Mouse (Mus musculus) c-Kit-positive CD71-positive TER-119-positive erythroid progenitor cells, embryonic 14.5 days (primary cell): ENCODE data around the gene Smg6.

ENCODE experiments used
- DNase-seq: peaks from one replicate; pipeline ENCODE4 v3.0.0-alpha.2; 2013; ENCODE audit warnings: low spot score

Gene Smg6

GRCm38 (mm10) chr11:75047736-75048407, 122.2 kb downstream of the Smg6 start:
- DNase-seq, result no peak

GRCm38 (mm10) chr11:75049146-75049545, 123.5 kb downstream of the Smg6 start:
- DNase-seq, result no peak

- no peak for DNase-seq
Observed at GRCm38 (mm10) chr11:75049807-75050206, 124.2 kb downstream of the Smg6 start.

DNA sequence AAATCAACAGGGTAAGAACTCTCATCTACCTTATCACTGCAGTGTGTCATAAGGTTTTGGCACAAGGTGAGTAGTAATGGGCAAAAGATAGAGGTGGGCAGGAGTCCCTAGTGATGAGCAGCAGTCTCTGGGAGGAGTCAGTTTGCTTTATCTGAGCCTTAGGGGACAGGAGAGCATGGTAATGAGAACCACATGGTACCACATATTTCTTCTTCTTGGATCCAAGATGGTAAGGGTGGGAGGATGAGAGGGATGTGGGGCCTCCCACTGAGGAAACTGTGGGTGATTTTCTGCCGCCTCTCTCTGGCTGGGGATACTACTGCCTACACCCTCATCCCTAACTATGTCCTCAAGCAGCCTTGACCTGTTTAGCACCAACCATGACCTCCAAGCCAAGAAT, 125.6 kb downstream of the Smg6 start:
- no peak for DNase-seq

DNA sequence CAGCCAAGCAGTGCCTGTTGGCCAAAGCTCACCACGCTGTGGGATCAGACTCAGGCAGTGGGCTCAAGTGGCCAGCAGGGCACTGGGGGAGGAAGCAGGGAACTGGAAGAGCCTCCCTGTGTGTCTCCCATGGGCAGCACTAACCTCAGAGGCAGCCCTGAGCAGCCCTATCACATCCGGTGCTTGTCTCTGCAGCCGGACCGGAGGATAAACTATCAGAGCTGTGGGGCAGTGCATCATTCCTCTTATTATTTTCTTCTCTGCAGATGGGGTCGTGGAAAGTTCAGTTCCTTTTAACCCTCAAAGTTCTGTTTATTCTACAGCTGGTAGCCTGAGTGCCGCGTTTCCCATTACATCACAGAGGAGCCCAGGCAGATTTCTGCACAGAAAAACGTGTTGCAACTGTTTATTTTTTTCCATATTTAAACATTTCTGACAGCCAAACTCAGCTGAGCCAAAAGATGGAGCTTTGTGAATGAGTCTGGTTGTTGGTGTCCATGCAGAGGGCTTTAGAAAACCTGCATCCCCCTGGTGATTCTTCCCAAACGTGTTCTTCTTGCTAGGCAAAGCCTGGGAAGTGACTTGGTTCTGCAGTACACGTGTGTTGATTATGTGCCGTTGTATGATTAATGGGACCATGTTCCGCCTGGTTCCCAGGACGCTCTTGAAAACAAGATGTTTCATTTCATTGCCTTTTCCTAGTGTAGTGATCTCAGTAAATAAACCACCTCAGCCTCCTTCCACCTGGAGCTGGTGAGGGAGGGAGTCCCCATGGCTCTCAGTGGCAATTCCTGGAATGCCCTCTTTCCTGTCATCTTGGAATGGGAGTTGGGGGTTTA, 126.3 kb downstream of the Smg6 start:
- DNase-seq, result no peak

GRCm38 (mm10) chr11:75053020-75053419, 127.4 kb downstream of the Smg6 start:
- DNase-seq, result no peak

GRCm38 (mm10) chr11:75053722-75054121, 128.1 kb downstream of the Smg6 start:
- DNase-seq, result no peak

- no peak for DNase-seq
Observed at GRCm38 (mm10) chr11:75054184-75054877, 128.7 kb downstream of the Smg6 start.

- no peak for DNase-seq
Observed at GRCm38 (mm10) chr11:75054878-75055214, 129.2 kb downstream of the Smg6 start.

DNA sequence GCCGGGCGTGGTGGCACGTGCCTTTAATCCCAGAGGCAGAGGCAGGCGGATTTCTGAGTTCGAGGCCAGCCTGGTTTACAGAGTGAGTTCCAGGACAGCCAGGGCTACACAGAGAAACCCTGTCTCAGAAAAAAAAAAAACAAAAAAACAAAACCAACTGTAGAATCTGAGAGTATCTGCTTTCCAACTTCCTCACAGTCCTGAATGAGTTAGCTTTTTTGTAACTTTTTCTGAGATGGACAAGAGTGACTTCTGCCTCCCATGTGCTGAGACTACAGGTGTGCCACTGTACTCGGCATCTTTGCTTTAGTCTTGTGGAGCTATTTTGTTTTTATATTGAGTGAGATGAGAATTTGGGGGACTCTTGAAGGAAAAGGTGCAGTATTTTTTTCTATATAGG, 137.0 kb downstream of the Smg6 start:
- DNase-seq, result no peak

DNA sequence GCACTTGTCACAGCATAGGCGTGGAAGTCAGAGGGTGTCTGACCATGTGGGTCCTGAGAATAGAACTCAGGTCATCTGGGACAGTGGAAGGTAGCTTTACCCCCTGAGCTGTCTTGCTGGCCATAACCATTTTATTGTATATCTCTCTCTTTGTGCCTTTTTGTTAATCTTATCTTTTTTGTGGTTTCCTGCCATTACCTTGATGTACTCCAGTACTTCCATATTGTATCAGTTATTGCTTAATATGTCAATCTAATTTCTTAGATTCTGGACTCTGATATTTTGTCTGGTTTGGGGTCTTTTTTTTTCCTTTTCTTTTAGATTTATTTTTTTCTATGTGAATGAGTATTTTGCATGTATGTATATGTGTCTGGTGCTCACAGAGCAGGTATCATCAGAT, 138.6 kb downstream of the Smg6 start:
- no peak for DNase-seq

DNA sequence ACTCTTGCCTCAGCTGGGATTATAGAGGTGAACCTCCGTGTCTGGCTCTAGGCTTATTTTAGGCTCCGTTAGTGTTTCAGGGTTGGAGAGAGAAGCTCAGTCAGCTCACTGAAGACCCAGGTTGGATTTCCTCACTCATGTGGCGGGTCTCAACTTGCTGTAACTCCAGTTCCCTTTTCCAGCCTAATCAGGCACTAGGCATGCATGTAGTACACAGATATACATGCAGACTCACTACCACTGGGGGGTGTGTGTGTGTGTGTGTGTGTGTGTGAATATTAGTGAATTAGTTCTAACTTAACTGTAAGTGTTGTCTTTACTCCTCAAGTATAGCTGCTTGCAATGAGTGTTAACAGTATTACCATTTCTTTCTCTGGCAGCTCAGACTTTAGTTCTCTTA, 145.7 kb downstream of the Smg6 start:
- no peak for DNase-seq

DNA sequence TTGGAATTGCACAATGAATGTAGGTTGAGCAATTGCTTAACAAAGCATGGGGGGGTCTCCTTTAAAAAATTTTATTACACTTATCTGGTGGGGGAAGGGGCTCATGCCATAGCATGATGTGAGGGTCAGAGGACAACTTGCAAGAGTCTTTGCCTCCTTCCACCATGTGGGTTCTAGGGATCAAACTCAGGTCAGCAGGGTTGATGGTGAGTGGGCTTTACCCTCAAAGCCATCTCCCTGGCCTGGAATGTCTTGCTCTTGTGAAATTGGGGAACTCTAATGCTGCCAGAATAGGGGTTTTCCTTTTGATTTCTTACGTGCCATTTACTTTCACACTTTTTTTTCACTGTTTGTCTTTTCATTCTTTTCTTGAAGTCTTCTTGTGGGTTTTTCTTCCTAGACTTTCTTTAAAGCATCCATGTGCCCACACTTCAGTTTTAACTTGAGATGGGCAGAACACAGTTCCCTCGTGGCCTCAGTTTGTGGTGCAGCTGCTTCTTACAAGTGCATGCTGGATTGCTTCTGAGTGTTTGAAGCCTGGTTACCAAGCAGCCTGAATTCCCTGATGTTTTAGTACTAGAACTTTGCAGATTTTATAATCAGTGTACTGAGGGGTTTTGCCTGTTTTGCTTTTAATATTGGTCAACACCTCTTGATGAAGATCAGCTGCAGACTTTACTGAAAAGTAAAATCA, 147.5 kb downstream of the Smg6 start:
- DNase-seq, result no peak

- DNase-seq, result no peak
Observed at GRCm38 (mm10) chr11:75073696-75074095, 148.1 kb downstream of the Smg6 start.

DNA sequence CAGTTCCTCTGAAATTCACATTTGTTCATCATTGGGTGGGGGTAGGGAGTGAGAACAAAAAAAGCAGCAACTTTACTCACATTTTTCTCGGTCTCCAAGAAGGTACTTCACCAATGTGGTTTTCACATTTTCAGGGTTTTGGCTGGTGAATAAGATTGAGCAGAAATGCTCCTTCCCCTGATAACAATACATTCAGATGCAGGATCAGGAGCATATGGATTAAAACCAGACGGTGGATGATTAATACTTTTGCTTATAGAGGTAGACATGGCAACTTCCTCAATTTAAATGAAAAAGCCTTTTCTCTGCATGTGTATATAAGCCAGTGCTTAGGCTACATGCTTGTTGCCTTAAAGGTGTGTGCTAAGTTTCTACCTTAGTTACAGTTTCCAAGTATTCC, 148.9 kb downstream of the Smg6 start:
- DNase-seq, result no peak

GRCm38 (mm10) chr11:75078616-75079015, 153.0 kb downstream of the Smg6 start:
- DNase-seq, result no peak

- DNase-seq, result no peak
Observed at GRCm38 (mm10) chr11:75083031-75083430, 157.4 kb downstream of the Smg6 start.

GRCm38 (mm10) chr11:75092159-75092558, 166.5 kb downstream of the Smg6 start:
- DNase-seq, result no peak

DNA sequence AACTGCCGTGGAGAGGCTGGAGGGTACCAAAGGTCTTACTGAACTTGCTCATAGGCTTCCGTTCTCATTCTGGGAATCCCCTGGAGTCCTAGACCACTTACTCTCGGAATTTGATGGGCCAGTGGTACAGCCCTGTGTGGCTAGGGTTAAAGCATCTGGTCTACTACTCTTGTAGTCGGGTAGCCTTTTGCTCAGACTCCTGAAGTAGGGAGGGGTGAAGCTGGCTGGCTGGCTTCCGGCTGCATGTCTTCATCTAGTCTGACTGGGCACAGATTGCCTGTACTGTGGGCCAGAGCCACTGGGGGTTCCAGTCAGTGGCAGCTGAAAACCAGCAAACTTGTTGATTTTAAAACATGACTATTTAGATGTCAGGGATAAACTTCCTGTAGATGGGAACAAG, 167.0 kb downstream of the Smg6 start:
- DNase-seq, result no peak

DNA sequence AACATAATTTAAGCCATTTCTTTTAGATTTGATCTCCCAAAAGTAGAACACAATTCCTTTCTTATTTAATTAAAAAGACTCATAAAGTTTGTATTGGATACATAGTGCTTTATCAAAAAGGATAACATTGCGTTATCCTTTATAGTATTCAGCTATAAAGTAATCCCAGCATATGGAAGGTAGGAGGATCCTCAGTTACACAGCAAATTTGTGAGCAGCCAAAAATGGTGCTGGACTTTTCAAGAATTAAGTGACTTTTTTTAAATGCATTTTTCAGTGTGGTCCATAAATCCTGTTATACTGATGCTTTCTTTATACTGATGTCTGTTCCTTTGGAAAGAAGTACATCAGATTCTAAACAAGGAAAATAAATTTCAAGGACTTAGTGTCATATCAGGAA, 169.1 kb downstream of the Smg6 start:
- DNase-seq, result no peak

- DNase-seq, result no peak
Observed at GRCm38 (mm10) chr11:75102763-75103339, 177.2 kb downstream of the Smg6 start.

DNA sequence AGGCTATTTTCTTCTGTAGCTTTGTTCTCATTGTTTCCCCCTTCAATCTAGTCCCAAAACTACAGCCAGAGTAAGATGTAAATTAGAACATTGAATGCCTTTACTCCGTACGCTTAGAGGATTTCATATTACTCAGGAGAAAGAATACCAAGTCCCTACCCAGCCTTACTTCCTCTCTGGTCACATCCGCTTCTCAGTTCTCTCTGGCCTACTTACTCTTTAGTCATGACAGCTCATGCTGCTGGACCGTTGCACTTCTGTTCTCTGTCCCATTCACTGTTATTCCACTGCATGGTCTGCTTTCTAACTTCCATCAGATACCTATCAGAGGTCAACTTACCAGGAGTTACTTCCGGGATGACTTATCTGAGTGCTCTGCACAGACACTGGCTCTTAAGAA, 181.0 kb downstream of the Smg6 start:
- DNase-seq, result no peak
